ENCODE assay signal across 15 mouse cellular contexts in the genomic region with DNA sequence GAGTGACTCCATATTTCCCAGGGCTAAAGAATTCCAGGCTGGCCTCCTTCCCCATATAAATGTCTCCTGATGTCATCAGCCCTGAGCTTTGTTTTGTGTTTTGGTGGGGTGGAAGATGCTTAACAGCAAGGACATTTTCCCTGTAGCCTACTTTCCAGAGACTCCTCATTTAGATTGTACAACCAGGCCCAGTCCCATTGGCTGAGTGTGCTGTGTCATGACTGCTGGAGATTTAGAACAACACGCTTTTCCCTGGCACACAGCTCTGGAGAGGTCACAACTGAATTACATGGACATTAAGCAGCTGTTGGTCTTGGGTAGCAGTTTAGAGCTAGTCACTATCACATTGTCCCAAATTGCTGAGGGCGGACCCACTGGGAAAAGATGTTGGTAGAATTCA. TPM values are rescaled to one million over a fixed set of nuclear protein-coding genes. Genes with fewer than 3 reads are reported as not detected.
DNase-seq lines count a peak whose midpoint lies in the region; ATAC-seq and TF ChIP-seq lines count a peak whose summit lies in the region.
"Had no signal": no experiment of that assay in that cellular context is flagged by ENCODE, and none has a peak within 500 bp of the region (broad histone marks: within the 10 kb centered on the region; RNA-seq: fewer than 3 reads in every experiment).

No protein-coding gene starts in this region.

- no peaks in the 10 kb centered on the region for H3K27me3 ChIP-seq in kidney, embryonic 15.5 days
- H3K27me3 ChIP-seq in heart, postnatal 0 days (ENCODE audit: control insufficient read depth, insufficient read depth, low read length), result no peaks in the 10 kb centered on the region
- H3K27me3 ChIP-seq: limb, embryonic 15.5 days; neural tube, embryonic 13.5 days had no signal

- no peak for TF ChIP-seq CTCF in heart, postnatal 0 days (IDR thresholded peaks at IDR 0.05; ENCODE audit: low read depth)

- DNase-seq in kidney, adult 9 months, result no peak
- DNase-seq in heart, postnatal 0 days (ENCODE audit: low spot score), result no peak
- peak; percentile 51 for DNase-seq in heart, postnatal 25 days (ENCODE audit: low spot score)
- peak; percentile 54 for DNase-seq in lung, postnatal 36 days
- DNase-seq in right cerebral cortex, postnatal 25 days, result no peak
- no peak for DNase-seq in yolk sac, embryonic 10.5 days (ENCODE audit: low spot score)
- DNase-seq: cerebellum, adult 18-20 months; liver, postnatal 0 days; thymus, postnatal 4 days had no signal

- H3K4me1 ChIP-seq in kidney, embryonic 15.5 days, result no peaks in the 10 kb centered on the region
- no peaks in the 10 kb centered on the region for H3K4me1 ChIP-seq in heart, postnatal 0 days (ENCODE audit: control insufficient read depth, insufficient read depth)
- H3K4me1 ChIP-seq: limb, embryonic 15.5 days; midbrain, embryonic 10.5 days had no signal

- intact Hi-C loops in heart, postnatal 25 days (cut with DNase I), result no loop called here

- TF ChIP-seq EP300 in heart, postnatal 0 days (IDR thresholded peaks at IDR 0.05; ENCODE audit: low read depth), result no peak

- H3K4me3 ChIP-seq in kidney, embryonic 15.5 days (replicated peaks), result no peak overlapping the region
- no peak overlapping the region for H3K4me3 ChIP-seq in heart, postnatal 0 days (ENCODE audit: low read depth, low read length)
- H3K4me3 ChIP-seq: limb, embryonic 15.5 days; midbrain, embryonic 10.5 days; neural tube, embryonic 13.5 days had no signal

- no peak overlapping the region for H3K27ac ChIP-seq in kidney, embryonic 15.5 days
- no peak overlapping the region for H3K27ac ChIP-seq in heart, postnatal 0 days (ENCODE audit: low read depth)
- H3K27ac ChIP-seq: limb, embryonic 15.5 days; midbrain, embryonic 10.5 days; neural tube, embryonic 13.5 days had no signal

- peak; percentile 67; the same call in 1 of the 2 replicates for ATAC-seq in kidney, embryonic 15.5 days (replicated peaks; ENCODE audit: low FRiP score)
- peak; percentile 44; the same call in 1 of the 2 replicates for ATAC-seq in heart, postnatal 0 days (ENCODE audit: insufficient read depth, low read depth)
- ATAC-seq: inflammation-experienced regulatory T-cells, adult 6 months; liver, postnatal 0 days had no signal

- 69% methylated on average over 2 of the region's 2 CpGs for WGBS in kidney, embryonic 15.5 days
- 86% methylated on average over 2 of the region's 2 CpGs for WGBS in heart, postnatal 0 days

- no peak overlapping the region for H3K9ac ChIP-seq in kidney, embryonic 15.5 days
- no peak overlapping the region for H3K9ac ChIP-seq in heart, postnatal 0 days (replicated peaks; ENCODE audit: low read depth, low read length)
- H3K9ac ChIP-seq: limb, embryonic 15.5 days; liver, postnatal 0 days; neural tube, embryonic 13.5 days had no signal

- peaks cover 44% of the 10 kb centered on the region for H3K36me3 ChIP-seq in kidney, embryonic 15.5 days
- peaks cover 15% of the 10 kb centered on the region for H3K36me3 ChIP-seq in heart, postnatal 0 days (replicated peaks; ENCODE audit: control insufficient read depth, insufficient read depth, low read length)
- H3K36me3 ChIP-seq: G1E had no signal

- no peak overlapping the region for H3K4me2 ChIP-seq in kidney, embryonic 15.5 days
- no peak overlapping the region for H3K4me2 ChIP-seq in heart, postnatal 0 days (ENCODE audit: low read depth, low read length)
- H3K4me2 ChIP-seq: limb, embryonic 15.5 days; neural tube, embryonic 13.5 days had no signal

- no peaks in the 10 kb centered on the region for H3K9me3 ChIP-seq in kidney, embryonic 15.5 days (replicated peaks)
- H3K9me3 ChIP-seq in heart, postnatal 0 days (replicated peaks; ENCODE audit: control insufficient read depth, low read length), result no peaks in the 10 kb centered on the region
- H3K9me3 ChIP-seq: limb, embryonic 15.5 days; midbrain, embryonic 10.5 days; neural tube, embryonic 13.5 days had no signal

RNA-seq across cellular contexts. Expression of a gene that starts 16.4 kb away (rescaled TPM):
- 25.5 and 26.3 TPM in 2 replicates for polyA plus RNA-seq in kidney, embryonic 15.5 days (2015; fragmentation: Nextera tagmentation; extraction: Ambion mirVana)
- 3.4 and 7.9 TPM in 2 replicates for total RNA-seq in heart, postnatal 0 days (2014; rRNA removed; ENCODE audit: low replicate concordance)
- 13.4 and 13.8 TPM in 2 replicates for polyA plus RNA-seq in heart, postnatal 0 days (2015; fragmentation: Nextera tagmentation; extraction: Ambion mirVana)
- total RNA-seq in heart, postnatal 25 days (2021), result 1 to 10 TPM; 5.1 to 6.3 TPM
- total RNA-seq: G1E had no signal
- polyA plus RNA-seq: G1E had no signal

Comparison
In these comparisons a context has a peak if more than half of its experiments do, and no peak if none do; other contexts are left out.
1. DNase-seq: peak in heart, postnatal 25 days (single experiment) and lung, postnatal 36 days (single experiment); none in kidney, adult 9 months (single experiment), heart, postnatal 0 days (single experiment), right cerebral cortex, postnatal 25 days (single experiment) and yolk sac, embryonic 10.5 days (single experiment).